Mouse (Mus musculus) ES-Bruce4 (cell line): ENCODE measurements at regions not wholly inside any gene's neighbourhood (a gene's known extent, or its start where the extent isn't known, plus 50 kb on each side); places are given as distances from the start of the nearest gene placed in this dataset.
"Not testable (repeated sequence)": the region's sequence is repeated elsewhere in the genome, so short reads cannot be mapped to it uniquely, and the experiment has no call there.

Experiments used
- H3K27ac ChIP-seq: 2 replicates; pipeline ENCODE4 v1.5.1; 2012; ENCODE audit warnings: low read length, inconsistent platforms; ENCODE audit not compliant: insufficient read depth
- H3K27me3 ChIP-seq: 2 replicates; pipeline ENCODE4 v1.6.1; 2012; ENCODE audit warnings: mild to moderate bottlenecking, low read length, inconsistent platforms; ENCODE audit not compliant: control insufficient read depth, poor library complexity, insufficient read depth, severe bottlenecking
- H3K36me3 ChIP-seq: 2 replicates; pipeline ENCODE4 v1.6.1; 2012; ENCODE audit warnings: inconsistent platforms, mild to moderate bottlenecking, low read length, moderate library complexity; ENCODE audit not compliant: control insufficient read depth, poor library complexity, insufficient read depth, severe bottlenecking
- H3K4me1 ChIP-seq: one replicate; pipeline ENCODE4 v1.8.1; 2011; ENCODE audit warnings: low read length; ENCODE audit not compliant: control insufficient read depth, insufficient read depth
- H3K4me3 ChIP-seq: 2 replicates; pipeline ENCODE4 v1.5.1; 2011; ENCODE audit warnings: low read depth, mild to moderate bottlenecking, low read length
- H3K9ac ChIP-seq: 2 replicates; pipeline ENCODE4 v1.6.1; 2012; ENCODE audit warnings: low read depth, mild to moderate bottlenecking, inconsistent platforms; ENCODE audit not compliant: poor library complexity, severe bottlenecking
- H3K9me3 ChIP-seq: replicated peaks from 2 replicates; pipeline ENCODE4 v1.6.1; 2012; ENCODE audit warnings: mild to moderate bottlenecking, low read length, inconsistent platforms; ENCODE audit not compliant: control insufficient read depth, poor library complexity, insufficient read depth, severe bottlenecking
- CTCF ChIP-seq: IDR thresholded peaks from one replicate; pipeline ENCODE4 v1.8.1; 2011; ENCODE audit warnings: low read depth, low read length
- EP300 ChIP-seq: IDR thresholded peaks from 2 replicates; pipeline ENCODE4 v1.6.1; 2011; ENCODE audit warnings: low read depth, low read length; ENCODE audit not compliant: insufficient read depth
- POLR2A ChIP-seq: IDR thresholded peaks from one replicate; pipeline ENCODE4 v1.8.1; 2011; ENCODE audit warnings: low read length; ENCODE audit not compliant: insufficient read depth

GRCm38 (mm10) chr10:117499177-117499863 lies 119.5 kb upstream of the Cpsf6 start:
- H3K36me3 ChIP-seq: no peaks in the 10 kb centered on the region
- H3K9ac ChIP-seq: no peak overlapping the region
- H3K4me1 ChIP-seq: no peaks in the 10 kb centered on the region
- no peak overlapping the region for H3K27ac ChIP-seq
- no peaks in the 10 kb centered on the region for H3K9me3 ChIP-seq
- no peak overlapping the region for H3K4me3 ChIP-seq
- no peaks in the 10 kb centered on the region for H3K27me3 ChIP-seq
- TF ChIP-seq POLR2A (no peak), CTCF (no peak), EP300 (no peak)

DNA sequence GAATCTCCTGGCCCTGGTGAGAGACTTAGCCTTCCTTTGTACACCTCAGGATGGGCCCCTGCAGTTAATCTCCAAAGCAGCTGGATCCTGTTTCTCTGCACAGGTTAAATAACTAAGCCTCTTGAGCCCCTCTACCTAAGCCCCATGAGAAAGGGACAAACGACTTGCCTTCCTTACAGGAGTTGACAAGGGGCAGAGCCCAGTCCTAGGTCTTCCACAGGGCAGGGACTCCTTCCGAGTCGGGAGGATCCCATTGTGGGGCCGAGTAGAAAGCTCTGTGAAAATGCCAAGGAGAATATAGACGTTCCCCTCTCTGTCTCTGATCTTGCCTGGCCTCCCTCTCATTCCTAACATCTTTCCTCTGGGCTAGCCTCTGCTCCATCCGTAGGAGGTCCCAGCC lies 118.7 kb upstream of the Cpsf6 start:
- Histone ChIP-seq H3K9me3 (no peaks in the 10 kb centered on the region), H3K36me3 (no peaks in the 10 kb centered on the region), H3K27me3 (no peaks in the 10 kb centered on the region), H3K4me3 (no peak overlapping the region), H3K9ac (no peak overlapping the region), H3K4me1 (no peaks in the 10 kb centered on the region), H3K27ac (no peak overlapping the region)
- TF ChIP-seq CTCF (no peak), POLR2A (no peak), EP300 (no peak)

DNA sequence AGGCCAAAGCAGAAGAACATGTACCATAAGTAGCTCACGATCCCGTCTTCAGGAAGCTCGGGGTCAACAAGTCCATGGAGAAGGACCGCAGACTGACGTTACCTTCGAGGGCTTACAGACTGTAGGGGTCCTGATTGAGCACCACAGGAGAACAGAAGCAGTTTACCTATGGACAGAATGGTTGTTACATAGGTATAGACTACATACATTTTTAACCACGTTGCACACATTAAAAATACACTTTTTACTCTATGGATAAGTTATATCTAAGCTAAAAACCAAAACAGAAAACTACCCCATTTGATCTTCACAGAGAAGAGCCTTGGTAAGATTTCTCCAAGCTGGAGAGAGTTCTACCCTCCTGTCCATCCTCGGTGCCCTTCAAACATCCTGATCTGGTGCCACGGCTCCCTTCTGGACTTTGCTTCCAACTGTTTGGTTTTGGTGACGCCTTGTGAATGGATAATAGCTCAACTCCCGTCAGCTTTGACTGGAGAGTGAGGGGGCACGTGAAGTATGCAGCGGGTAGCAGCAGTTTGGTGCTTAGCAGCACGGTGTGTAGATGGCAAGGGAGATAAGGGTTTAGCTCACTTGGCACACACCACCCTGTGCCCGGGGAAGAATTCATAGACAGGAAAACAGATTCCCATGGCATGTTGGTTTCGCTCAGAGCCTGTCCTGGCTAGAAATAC lies 117.9 kb upstream of the Cpsf6 start:
- Histone ChIP-seq H3K4me1 (no peaks in the 10 kb centered on the region), H3K9ac (no peak overlapping the region), H3K4me3 (no peak overlapping the region), H3K9me3 (no peaks in the 10 kb centered on the region), H3K27ac (no peak overlapping the region), H3K27me3 (no peaks in the 10 kb centered on the region), H3K36me3 (no peaks in the 10 kb centered on the region)
- TF ChIP-seq EP300 (no peak), POLR2A (no peak), CTCF (no peak)

DNA sequence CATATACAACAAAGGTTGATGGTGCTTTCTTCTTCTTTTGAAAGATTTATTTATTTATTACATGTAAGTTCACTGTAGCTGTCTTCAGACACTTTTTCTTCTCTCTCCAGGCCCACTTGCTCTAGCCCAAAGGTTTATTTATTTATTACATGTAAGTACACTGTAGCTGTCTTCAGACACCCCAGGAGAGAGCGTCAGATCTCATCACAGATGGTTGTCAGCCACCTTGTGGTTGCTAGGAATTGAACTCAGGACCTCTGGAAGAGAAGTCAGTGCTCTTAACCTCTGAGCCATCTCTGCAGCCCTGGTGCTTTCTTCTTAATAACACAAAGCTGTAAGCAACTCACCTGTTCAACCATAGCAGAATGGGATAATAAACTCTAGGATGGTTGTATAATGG lies 117.3 kb upstream of the Cpsf6 start:
- not testable (repeated sequence) for H3K27me3 ChIP-seq, H3K27ac ChIP-seq, H3K36me3 ChIP-seq, H3K9me3 ChIP-seq, H3K4me1 ChIP-seq, H3K9ac ChIP-seq, H3K4me3 ChIP-seq

GRCm38 (mm10) chr10:117496064-117497011 lies 116.5 kb upstream of the Cpsf6 start:
- Histone ChIP-seq H3K36me3 (no peaks in the 10 kb centered on the region), H3K27ac (no peak overlapping the region), H3K27me3 (no peaks in the 10 kb centered on the region), H3K9ac (no peak overlapping the region), H3K4me1 (no peaks in the 10 kb centered on the region), H3K9me3 (no peaks in the 10 kb centered on the region; the same call in 1 of the 2 replicates), H3K4me3 (no peak overlapping the region)
- TF ChIP-seq CTCF: no peak
- TF ChIP-seq POLR2A: no peak
- TF ChIP-seq EP300: no peak

GRCm38 (mm10) chr10:117494171-117494701 lies 114.4 kb upstream of the Cpsf6 start:
- TF ChIP-seq POLR2A (no peak), CTCF (no peak), EP300 (no peak)
- Histone ChIP-seq H3K36me3 (no peaks in the 10 kb centered on the region), H3K27ac (no peak overlapping the region), H3K9me3 (no peaks in the 10 kb centered on the region; the same call in 1 of the 2 replicates), H3K9ac (no peak overlapping the region), H3K4me3 (no peak overlapping the region), H3K27me3 (no peaks in the 10 kb centered on the region), H3K4me1 (no peaks in the 10 kb centered on the region)
